In genomic region chr3:53869263-53869662, GRCm38 (mm10) we compare ENCODE assay signal across 21 mouse cellular contexts. TPM values are rescaled to one million over a fixed set of nuclear protein-coding genes. Genes with fewer than 3 reads are reported as not detected.
A peak's percentile ranks its signal among the peaks of the same experiment; 100 is the strongest.
DNase-seq lines count a peak whose midpoint lies in the region; ATAC-seq and TF ChIP-seq lines count a peak whose summit lies in the region.
"Had no signal": no experiment of that assay in that cellular context is flagged by ENCODE, and none has a peak within 500 bp of the region (broad histone marks: within the 10 kb centered on the region; RNA-seq: fewer than 3 reads in every experiment).

No protein-coding gene starts in this region.

- H3K27me3 ChIP-seq in kidney, adult 2 months (replicated peaks; ENCODE audit: control insufficient read depth, insufficient read depth, low read length) = no peaks in the 10 kb centered on the region
- no peaks in the 10 kb centered on the region for H3K27me3 ChIP-seq in embryonic facial prominence, embryonic 11.5 days (ENCODE audit: control insufficient read depth, insufficient read depth, low read length)
- no peaks in the 10 kb centered on the region for H3K27me3 ChIP-seq in midbrain, embryonic 16.5 days (ENCODE audit: control insufficient read depth, insufficient read depth, low read depth, low read length)
- H3K27me3 ChIP-seq in intestine, embryonic 15.5 days (replicated peaks) = no peaks in the 10 kb centered on the region
- H3K27me3 ChIP-seq: embryonic facial prominence, embryonic 15.5 days; liver, embryonic 13.5 days had no signal

- H3K4me1 ChIP-seq in kidney, adult 2 months (ENCODE audit: control insufficient read depth, insufficient read depth, low read length) = peaks cover 2% of the 10 kb centered on the region; the same call in 1 of the 2 replicates
- peaks cover 0 to 14% of the 10 kb centered on the region in 2 experiments; a peak in 3 of 4 replicates for H3K4me1 ChIP-seq in ES-E14 (ENCODE audit: control insufficient read depth in 2 of 2, insufficient read depth in 2 of 2, low read length in 2 of 2, poor library complexity in 1 of 2)
- no peaks in the 10 kb centered on the region for H3K4me1 ChIP-seq in embryonic facial prominence, embryonic 11.5 days (ENCODE audit: control insufficient read depth, insufficient read depth, low read length)
- H3K4me1 ChIP-seq in midbrain, embryonic 16.5 days (ENCODE audit: control insufficient read depth, insufficient read depth, low read length) = peaks cover 3% of the 10 kb centered on the region
- H3K4me1 ChIP-seq in intestine, embryonic 15.5 days (replicated peaks) = no peaks in the 10 kb centered on the region
- H3K4me1 ChIP-seq: embryonic facial prominence, embryonic 15.5 days had no signal

- TF ChIP-seq POLR2A in kidney, adult 2 months (IDR thresholded peaks at IDR 0.05; ENCODE audit: low read depth, low read length) = no peak

- in situ Hi-C loops in ES-E14 (cut with MboI; ENCODE audit: low sequenced_read_pairs in 2 of 2, unreplicated experiment in 2 of 2) = no loop called here

- H3K9me3 ChIP-seq in ES-E14 (ENCODE audit: control insufficient read depth, insufficient read depth, low read depth, low read length) = no peaks in the 10 kb centered on the region
- no peaks in the 10 kb centered on the region for H3K9me3 ChIP-seq in embryonic facial prominence, embryonic 11.5 days (replicated peaks; ENCODE audit: control insufficient read depth, low read length)
- H3K9me3 ChIP-seq in midbrain, embryonic 16.5 days (replicated peaks; ENCODE audit: control insufficient read depth, low read length, poor library complexity, severe bottlenecking) = no peaks in the 10 kb centered on the region
- no peaks in the 10 kb centered on the region for H3K9me3 ChIP-seq in intestine, embryonic 15.5 days
- H3K9me3 ChIP-seq: embryonic facial prominence, embryonic 15.5 days; liver, embryonic 13.5 days had no signal

- peak overlapping the region; percentile 90 for H3K27ac ChIP-seq in kidney, adult 2 months (ENCODE audit: insufficient read depth, low read depth, low read length)
- peak overlapping the region; percentile 43; the same call in 1 of the 2 replicates for H3K27ac ChIP-seq in ES-E14 (ENCODE audit: insufficient read depth, low read depth, low read length, poor library complexity, severe bottlenecking)
- no peak overlapping the region for H3K27ac ChIP-seq in embryonic facial prominence, embryonic 11.5 days (replicated peaks; ENCODE audit: low read depth, low read length)
- no peak overlapping the region for H3K27ac ChIP-seq in midbrain, embryonic 16.5 days (ENCODE audit: low read length)
- H3K27ac ChIP-seq in intestine, embryonic 15.5 days = no peak overlapping the region
- H3K27ac ChIP-seq: embryonic facial prominence, embryonic 15.5 days; hindbrain, postnatal 0 days; liver, embryonic 13.5 days had no signal

- H3K4me2 ChIP-seq in embryonic facial prominence, embryonic 11.5 days (ENCODE audit: low read depth, low read length) = no peak overlapping the region
- H3K4me2 ChIP-seq in midbrain, embryonic 16.5 days (ENCODE audit: low read length) = no peak overlapping the region
- H3K4me2 ChIP-seq in intestine, embryonic 15.5 days (replicated peaks) = no peak overlapping the region
- H3K4me2 ChIP-seq: embryonic facial prominence, embryonic 15.5 days; liver, embryonic 13.5 days had no signal

- no peak overlapping the region for H3K4me3 ChIP-seq in kidney, adult 2 months (ENCODE audit: insufficient read depth, low read depth, low read length)
- H3K4me3 ChIP-seq in ES-E14 (ENCODE audit: insufficient read depth in 1 of 2, low read depth in 1 of 2, low read length in 2 of 2, poor library complexity in 1 of 2, severe bottlenecking in 1 of 2) = no peak overlapping the region
- H3K4me3 ChIP-seq in embryonic facial prominence, embryonic 11.5 days (ENCODE audit: low read depth, low read length) = no peak overlapping the region
- H3K4me3 ChIP-seq in midbrain, embryonic 16.5 days (ENCODE audit: low read depth, low read length) = no peak overlapping the region
- H3K4me3 ChIP-seq in intestine, embryonic 15.5 days (replicated peaks) = no peak overlapping the region
- H3K4me3 ChIP-seq: embryonic facial prominence, embryonic 15.5 days; liver, embryonic 13.5 days had no signal

- WGBS in kidney, adult 2 months = 16% methylated on average over 1 of the region's 1 CpGs
- 0% methylated on average over 1 of the region's 1 CpGs for WGBS in embryonic facial prominence, embryonic 11.5 days
- 5% methylated on average over 1 of the region's 1 CpGs for WGBS in midbrain, embryonic 16.5 days
- 19% methylated on average over 1 of the region's 1 CpGs for WGBS in intestine, embryonic 15.5 days

- no peaks in the 10 kb centered on the region for H3K36me3 ChIP-seq in kidney, adult 2 months (ENCODE audit: control insufficient read depth, insufficient read depth, low read length)
- no peaks in the 10 kb centered on the region for H3K36me3 ChIP-seq in ES-E14 (ENCODE audit: control insufficient read depth, insufficient read depth, low read length, poor library complexity, severe bottlenecking)
- H3K36me3 ChIP-seq in embryonic facial prominence, embryonic 11.5 days (replicated peaks; ENCODE audit: control insufficient read depth, insufficient read depth, low read depth, low read length) = no peaks in the 10 kb centered on the region
- H3K36me3 ChIP-seq in midbrain, embryonic 16.5 days (ENCODE audit: control insufficient read depth, insufficient read depth, low read length) = no peaks in the 10 kb centered on the region
- H3K36me3 ChIP-seq in intestine, embryonic 15.5 days = no peaks in the 10 kb centered on the region
- H3K36me3 ChIP-seq: embryonic facial prominence, embryonic 15.5 days; liver, embryonic 13.5 days had no signal

- no peak overlapping the region for H3K9ac ChIP-seq in ES-E14 (ENCODE audit: insufficient read depth, low read depth, low read length, poor library complexity, severe bottlenecking)
- no peak overlapping the region for H3K9ac ChIP-seq in embryonic facial prominence, embryonic 11.5 days (replicated peaks; ENCODE audit: low read length)
- H3K9ac ChIP-seq in midbrain, embryonic 16.5 days (ENCODE audit: low read depth, low read length) = no peak overlapping the region
- H3K9ac ChIP-seq in intestine, embryonic 15.5 days = no peak overlapping the region
- H3K9ac ChIP-seq: embryonic facial prominence, embryonic 15.5 days; liver, embryonic 13.5 days had no signal

- ATAC-seq in embryonic facial prominence, embryonic 11.5 days (replicated peaks; ENCODE audit: insufficient number of reproducible peaks, low FRiP score, low TSS enrichment, low read depth) = no peak
- ATAC-seq in midbrain, embryonic 16.5 days = 0 out of 2 replicates have a peak, but pooled peaks have one; percentile 14
- ATAC-seq in intestine, embryonic 15.5 days = no peak
- ATAC-seq: activated CD4-positive, CD25-positive, alpha-beta regulatory T cell, adult 4 months; hindbrain, postnatal 0 days had no signal

- no peak for TF ChIP-seq CTCF in kidney, adult 2 months (conservative IDR thresholded peaks at IDR 0.05; ENCODE audit: insufficient read depth, insufficient read length, low read depth, low read length)

- DNase-seq in kidney, adult 2 months = peak; percentile 15
- no peak for DNase-seq in kidney, postnatal 25 days
- no peak for DNase-seq in ES-E14 (ENCODE audit: low read depth, low spot score)
- peak; percentile 26 for DNase-seq in embryonic facial prominence, embryonic 11.5 days (ENCODE audit: low spot score)
- DNase-seq in thymus, adult 18-20 months = no peak
- DNase-seq: adrenal gland, postnatal 25 days; cerebellum, postnatal 10 days; gastrocnemius, postnatal 14 days; heart, postnatal 14 days; liver, embryonic 13.5 days had no signal

TF ChIP-seq in ES-E14, 5 proteins besides CTCF, POLR2A, EP300 and RAD21:
- no peak for TF ChIP-seq MAFK (IDR thresholded peaks at IDR 0.05; ENCODE audit: insufficient read depth, low read depth, low read length)
- no peak for TF ChIP-seq CHD2 (IDR thresholded peaks at IDR 0.05; ENCODE audit: low read depth, low read length)
- TF ChIP-seq HCFC1 (IDR thresholded peaks at IDR 0.05; ENCODE audit: borderline replicate concordance, insufficient read depth, low read length) = no peak
- TF ChIP-seq ZC3H11A (IDR thresholded peaks at IDR 0.05; ENCODE audit: borderline replicate concordance, low read depth, low read length) = no peak
- TF ChIP-seq ZNF384 (IDR thresholded peaks at IDR 0.05; ENCODE audit: low read depth, low read length) = no peak

RNA-seq across cellular contexts. Expression of gene Ufm1, which starts 5.6 kb away (rescaled TPM):
- 13.9 and 26.4 TPM in 2 replicates for polyA plus RNA-seq in kidney, adult 2 months (2012; rRNA removed)
- total RNA-seq in ES-E14 (2012; rRNA removed) = 30.0 and 47.2 TPM in 2 replicates
- 85.2 and 91.0 TPM in 2 replicates for polyA plus RNA-seq in embryonic facial prominence, embryonic 11.5 days (2014; fragmentation: Nextera tagmentation; extraction: Ambion mirVana)
- 88.6 and 96.5 TPM in 2 replicates for polyA plus RNA-seq in midbrain, embryonic 16.5 days (2015; fragmentation: Nextera tagmentation; extraction: Ambion mirVana)
- 133 and 134 TPM in 2 replicates for polyA plus RNA-seq in intestine, embryonic 15.5 days (2015; fragmentation: Nextera tagmentation; extraction: Ambion mirVana)

RNA-seq across cellular contexts. Expression of gene Gm10985, which starts 24.4 kb away (rescaled TPM):
- not detected in 2 replicates for polyA plus RNA-seq in kidney, adult 2 months (2012; rRNA removed)
- not detected in 2 replicates for total RNA-seq in ES-E14 (2012; rRNA removed)
- polyA plus RNA-seq in embryonic facial prominence, embryonic 11.5 days (2014; fragmentation: Nextera tagmentation; extraction: Ambion mirVana) = not detected in 2 replicates
- polyA plus RNA-seq in midbrain, embryonic 16.5 days (2015; fragmentation: Nextera tagmentation; extraction: Ambion mirVana) = not detected in 2 replicates
- not detected in 2 replicates for polyA plus RNA-seq in intestine, embryonic 15.5 days (2015; fragmentation: Nextera tagmentation; extraction: Ambion mirVana)
- total RNA-seq: adrenal gland, postnatal 25 days; gastrocnemius, postnatal 14 days; heart, postnatal 14 days; hindbrain, postnatal 0 days; left cerebral cortex, adult 18-20 months; megakaryocyte progenitor cell, adult 5-6 weeks had no signal
- polyA plus RNA-seq: activated CD4-positive, CD25-positive, alpha-beta regulatory T cell, adult 4 months; embryonic facial prominence, embryonic 15.5 days; hindbrain, postnatal 0 days; limb, embryonic 11.5 days; liver, embryonic 13.5 days; lung, embryonic 16.5 days; spleen, adult 2 months; urinary bladder, adult 2 months had no signal

Comparison
In these comparisons a context has a peak if more than half of its experiments do, and no peak if none do; other contexts are left out.
1. DNase-seq: peak in kidney, adult 2 months (single experiment) and embryonic facial prominence, embryonic 11.5 days (single experiment); none in kidney, postnatal 25 days (0 of 2), ES-E14 (single experiment) and thymus, adult 18-20 months (0 of 2).
2. H3K27ac ChIP-seq: peak in kidney, adult 2 months (single experiment) and ES-E14 (single experiment); none in embryonic facial prominence, embryonic 11.5 days (single experiment), midbrain, embryonic 16.5 days (single experiment) and intestine, embryonic 15.5 days (single experiment).